ENCODE assay signal across 7 mouse cellular contexts in the genomic region with DNA sequence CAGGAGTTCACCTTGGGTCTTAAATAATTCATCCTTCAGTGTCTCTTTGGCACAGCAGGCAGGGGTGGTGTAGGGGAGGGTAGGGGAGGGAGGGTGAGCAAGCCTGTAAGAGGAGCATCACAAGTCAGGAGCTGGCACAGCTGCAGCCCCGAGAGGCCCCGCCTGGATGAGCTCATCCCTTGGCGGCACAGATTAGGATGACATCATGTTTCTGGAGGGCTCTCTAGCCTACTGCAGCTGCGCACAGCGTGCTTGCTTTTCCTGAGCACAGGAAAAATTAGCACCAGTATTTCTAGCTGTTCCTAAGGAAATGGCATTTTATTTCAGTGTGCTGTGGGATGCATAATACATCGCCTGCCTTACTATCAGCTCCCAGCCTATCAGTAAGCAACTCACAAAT.
DNase-seq lines count a peak whose midpoint lies in the region; ATAC-seq lines count a peak whose summit lies in the region.

No protein-coding gene starts in this region.

- peak overlapping the region; percentile 65 for H3K27ac ChIP-seq in intestine, embryonic 16.5 days (ENCODE audit: low read length)

- peak overlapping the region; percentile 19; the same call in 1 of the 2 replicates for H3K4me2 ChIP-seq in intestine, embryonic 16.5 days (ENCODE audit: low read depth, low read length)

- H3K9me3 ChIP-seq in intestine, embryonic 16.5 days (ENCODE audit: control insufficient read depth, low read length): no peaks in the 10 kb centered on the region

- H3K9ac ChIP-seq in intestine, embryonic 16.5 days (ENCODE audit: low read depth, low read length): 0 out of 2 replicates have a peak overlapping the region, but pooled peaks have one; percentile 42

- no peaks in the 10 kb centered on the region for H3K36me3 ChIP-seq in intestine, embryonic 16.5 days (ENCODE audit: control insufficient read depth, insufficient read depth, low read length)

- 12% methylated on average over 6 of the region's 6 CpGs for WGBS in intestine, embryonic 16.5 days

- DNase-seq in brain, adult 2 months (ENCODE audit: low read depth, low spot score): peak; percentile 99
- DNase-seq in embryo, embryonic 9.5 days (ENCODE audit: extremely low spot score): peak; percentile 64
- DNase-seq in left cerebral cortex, postnatal 10 days (ENCODE audit: extremely low spot score in 1 of 2, low spot score in 2 of 2): peak; percentile 91 to 92
- DNase-seq in skeletal muscle tissue, adult 2 months (ENCODE audit: low read depth, low spot score): peak; percentile 91

- intact Hi-C loops in left cerebral cortex, postnatal 10 days (cut with DNase I): no loop called here

- no peak overlapping the region for H3K4me3 ChIP-seq in intestine, embryonic 16.5 days (ENCODE audit: low read length)

- 0 out of 2 replicates have a peak, but pooled peaks have one; percentile 30 for ATAC-seq in granulocyte monocyte progenitor cell, adult 5-6 weeks (replicated peaks; ENCODE audit: poor library complexity, severe bottlenecking)
- peak; percentile 96 for ATAC-seq in intestine, embryonic 16.5 days
- peak; percentile 86 for ATAC-seq in megakaryocyte-erythroid progenitor cell, adult 5-6 weeks (replicated peaks; ENCODE audit: low FRiP score, low TSS enrichment, poor library complexity, severe bottlenecking)

- no peaks in the 10 kb centered on the region for H3K27me3 ChIP-seq in intestine, embryonic 16.5 days (replicated peaks; ENCODE audit: control insufficient read depth, insufficient read depth, low read length)

- H3K4me1 ChIP-seq in intestine, embryonic 16.5 days (ENCODE audit: control insufficient read depth, insufficient read depth, low read length): peaks cover 15% of the 10 kb centered on the region

Comparison
In these comparisons a context has a peak if more than half of its experiments do, and no peak if none do; other contexts are left out.
1. ATAC-seq: peak in every context shown above with its lines; median percentile 96 in intestine, embryonic 16.5 days; 86 in megakaryocyte-erythroid progenitor cell, adult 5-6 weeks; 30 in granulocyte monocyte progenitor cell, adult 5-6 weeks.